Mouse (Mus musculus): ENCODE measurements around the gene Zfp184.

GRCm38 (mm10) chr13:21997821-21998220 is 52.9 kb downstream of the Zfp184 start:
- TF ChIP-seq CTCF (IDR thresholded peaks at IDR 0.05; ENCODE audit: low read depth): no peak
- TF ChIP-seq EP300 (IDR thresholded peaks at IDR 0.05; ENCODE audit: low read depth): no peak

Data from liver, embryonic 14.5 days (tissue).